Mouse (Mus musculus) small intestine, adult 2 months (tissue): ENCODE data around the gene Itga3. TPM values are rescaled to one million over a fixed set of nuclear protein-coding genes. Genes with fewer than 3 reads are reported as not detected.

Source experiments
- H3K27ac ChIP-seq: fragments of 200-500 bp; 2 replicates; pipeline ENCODE4 v1.5.1; 2012; ENCODE audit warnings: low read depth, low read length, control low read depth, inconsistent platforms; ENCODE audit not compliant: insufficient read depth
- H3K27me3 ChIP-seq: fragments of 200-500 bp; 2 replicates; pipeline ENCODE4 v1.6.1; 2012; ENCODE audit warnings: mild to moderate bottlenecking, moderate library complexity, low read length, inconsistent platforms; ENCODE audit not compliant: control insufficient read depth, insufficient read depth
- H3K36me3 ChIP-seq: fragments of 200-500 bp; 2 replicates; pipeline ENCODE4 v1.6.1; 2012; ENCODE audit warnings: mild to moderate bottlenecking, low read length, control low read depth, inconsistent platforms; ENCODE audit not compliant: control insufficient read depth, insufficient read depth
- H3K4me1 ChIP-seq: fragments of 200-500 bp; 2 replicates; pipeline ENCODE4 v1.6.1; 2012; ENCODE audit warnings: low read length, inconsistent platforms, mixed read lengths; ENCODE audit not compliant: control insufficient read depth, insufficient read depth, insufficient read length
- H3K4me3 ChIP-seq: fragments of 200-500 bp; 2 replicates; pipeline ENCODE4 v1.5.1; 2012; ENCODE audit warnings: low read depth, mild to moderate bottlenecking, control low read depth, inconsistent platforms, low read length, moderate library complexity
- CTCF ChIP-seq: fragments of 200-500 bp; IDR thresholded peaks from 2 replicates; pipeline ENCODE4 v1.5.1; 2012; ENCODE audit warnings: low read depth, mild to moderate bottlenecking, control low read depth, inconsistent platforms, low read length, moderate library complexity, mixed read lengths; ENCODE audit not compliant: insufficient replicate concordance, insufficient read length; ENCODE audit errors: extremely low read depth
- POLR2A ChIP-seq: fragments of 200-500 bp; IDR thresholded peaks from 2 replicates; pipeline ENCODE4 v1.6.1; 2012; ENCODE audit warnings: low read depth, mild to moderate bottlenecking, control low read depth, inconsistent platforms, low read length, moderate library complexity
- WGBS: fragments of 180-500 bp; shearing (Covaris S2); methylation state at CpG from one replicate; pipeline ENCODE4 v1.1.7; 2018; 5-methylcytosine and 5-hydroxymethylcytosine counted together
- polyA plus RNA-seq: library from polyadenylated mRNA; depleted of rRNA; stranded (reverse); fragments of >200 nt; gene quantifications from 2 replicates; pipeline ENCODE4 v1.2.3, GENCODE M21; 2012

Itga3 gene
- polyA plus RNA-seq, 1 experiment = 156 TPM

DNA sequence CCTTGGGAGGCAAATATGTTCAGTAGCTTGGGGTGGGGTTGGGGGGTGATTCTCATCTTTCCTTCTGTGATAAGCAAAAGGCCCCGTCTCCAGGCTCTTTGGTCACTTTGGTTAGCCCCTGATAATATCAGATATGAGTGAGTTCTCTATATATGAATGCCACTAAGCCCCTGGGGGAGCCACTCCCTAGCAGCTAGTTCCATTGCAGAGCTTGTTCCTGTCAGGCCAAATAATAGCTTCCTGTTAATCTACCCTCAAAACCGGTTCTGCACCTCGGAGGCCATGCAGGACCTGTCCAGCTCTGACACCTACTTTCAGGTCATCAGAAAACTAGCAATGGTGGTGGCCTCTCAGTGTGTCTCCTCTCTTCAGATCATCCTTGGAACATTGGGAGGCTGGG, 69.2 kb downstream of the Itga3 start:
- Histone ChIP-seq H3K27ac (no peak overlapping the region), H3K27me3 (peaks cover 17% of the 10 kb centered on the region), H3K36me3 (peaks cover 19% of the 10 kb centered on the region), H3K4me3 (no peak overlapping the region), H3K4me1 (peaks cover 9% of the 10 kb centered on the region; the same call in 1 of the 2 replicates)
- 28% methylated on average over 3 of the region's 3 CpGs for WGBS
- TF ChIP-seq CTCF (no peak), POLR2A (no peak)

DNA sequence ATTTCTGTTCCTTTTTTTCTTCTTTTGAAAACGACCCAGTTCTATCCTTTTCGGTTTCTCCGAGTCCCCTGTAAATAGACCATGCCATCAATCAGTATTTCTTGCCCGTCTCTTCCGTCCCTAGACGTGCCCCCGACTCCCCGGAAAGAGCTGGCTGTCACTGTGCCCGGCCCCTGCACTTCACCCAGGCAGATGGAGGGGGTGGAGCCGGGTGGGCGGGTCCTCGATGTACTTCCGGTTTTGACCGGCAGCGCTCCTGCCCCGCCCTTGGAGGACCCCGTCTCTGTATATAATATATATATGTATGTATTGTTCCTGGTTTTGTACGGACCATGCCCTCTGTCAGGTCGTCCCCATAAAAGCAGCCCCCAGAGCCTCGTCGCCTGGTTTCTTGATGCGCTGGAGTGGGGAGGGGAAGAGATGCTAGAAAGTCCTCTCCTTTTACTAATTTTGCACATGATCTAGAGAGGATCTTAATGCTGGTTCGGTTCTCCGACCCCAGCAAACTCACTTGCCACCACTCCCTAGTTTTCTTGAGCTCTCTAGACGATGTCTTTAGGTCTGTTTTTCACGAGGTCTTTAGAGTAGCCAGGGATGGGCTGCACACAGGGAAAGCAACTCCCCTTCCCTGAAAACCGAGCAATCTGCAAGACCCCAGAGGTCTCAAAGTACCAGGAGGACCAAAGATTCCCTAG, 69.9 kb downstream of the Itga3 start:
- Histone ChIP-seq H3K4me3 (peak overlapping the region; percentile 70), H3K27ac (no peak overlapping the region), H3K27me3 (peaks cover 17% of the 10 kb centered on the region), H3K36me3 (peaks cover 27% of the 10 kb centered on the region), H3K4me1 (peaks cover 9% of the 10 kb centered on the region; the same call in 1 of the 2 replicates)
- 2% methylated on average over 27 of the region's 27 CpGs for WGBS
- TF ChIP-seq POLR2A = no peak
- TF ChIP-seq CTCF = peak; percentile 25; the same call in 1 of the 2 replicates

DNA sequence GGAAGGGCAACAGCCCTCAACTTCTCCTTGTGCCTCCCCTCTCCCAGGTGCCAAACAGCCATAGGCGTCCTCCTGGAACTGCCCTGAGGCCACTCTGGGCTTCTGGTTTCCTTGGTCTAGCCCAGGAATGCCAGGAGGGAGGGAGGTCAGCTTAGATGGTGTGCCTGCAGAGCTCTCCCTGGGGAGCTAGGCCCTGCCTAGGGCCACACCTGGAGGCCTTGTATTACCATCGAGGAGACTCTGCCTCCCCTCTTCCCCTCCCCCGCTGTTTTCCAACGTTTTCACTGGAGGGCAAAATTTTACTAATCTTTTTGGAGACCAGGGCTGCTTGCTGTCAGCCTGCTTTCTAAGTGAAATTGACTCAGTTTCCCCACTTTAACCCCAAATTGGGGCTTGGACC, 70.6 kb downstream of the Itga3 start:
- WGBS = 44% methylated on average over 4 of the region's 4 CpGs
- H3K4me3 ChIP-seq = no peak overlapping the region

DNA sequence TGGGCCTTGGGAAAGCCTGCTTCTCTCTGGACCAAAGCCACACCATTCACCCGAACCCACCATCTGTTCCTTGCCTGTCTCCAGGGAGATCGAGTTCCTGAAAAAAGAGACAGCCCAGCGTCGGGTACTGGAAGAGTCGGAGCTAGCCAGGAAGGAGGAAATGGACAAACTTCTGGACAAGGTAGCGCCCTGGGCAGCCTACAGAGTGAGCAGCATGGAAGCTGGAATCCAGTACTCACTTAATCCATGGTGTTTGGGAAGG, 71.7 kb downstream of the Itga3 start:
- TF ChIP-seq POLR2A (no peak), CTCF (no peak)
- Histone ChIP-seq H3K27ac (no peak overlapping the region), H3K4me3 (no peak overlapping the region), H3K4me1 (peaks cover 19% of the 10 kb centered on the region), H3K27me3 (peaks cover 10% of the 10 kb centered on the region), H3K36me3 (peaks cover 40% of the 10 kb centered on the region)
- WGBS = 78% methylated on average over 6 of the region's 6 CpGs

More for the DNA sequence above, 70.6 kb downstream of the Itga3 start:
- no peak for TF ChIP-seq POLR2A
- peaks cover 17% of the 10 kb centered on the region for H3K27me3 ChIP-seq
- H3K36me3 ChIP-seq = peaks cover 31% of the 10 kb centered on the region
- H3K27ac ChIP-seq = no peak overlapping the region
- H3K4me1 ChIP-seq = peaks cover 10% of the 10 kb centered on the region; the same call in 1 of the 2 replicates

DNA sequence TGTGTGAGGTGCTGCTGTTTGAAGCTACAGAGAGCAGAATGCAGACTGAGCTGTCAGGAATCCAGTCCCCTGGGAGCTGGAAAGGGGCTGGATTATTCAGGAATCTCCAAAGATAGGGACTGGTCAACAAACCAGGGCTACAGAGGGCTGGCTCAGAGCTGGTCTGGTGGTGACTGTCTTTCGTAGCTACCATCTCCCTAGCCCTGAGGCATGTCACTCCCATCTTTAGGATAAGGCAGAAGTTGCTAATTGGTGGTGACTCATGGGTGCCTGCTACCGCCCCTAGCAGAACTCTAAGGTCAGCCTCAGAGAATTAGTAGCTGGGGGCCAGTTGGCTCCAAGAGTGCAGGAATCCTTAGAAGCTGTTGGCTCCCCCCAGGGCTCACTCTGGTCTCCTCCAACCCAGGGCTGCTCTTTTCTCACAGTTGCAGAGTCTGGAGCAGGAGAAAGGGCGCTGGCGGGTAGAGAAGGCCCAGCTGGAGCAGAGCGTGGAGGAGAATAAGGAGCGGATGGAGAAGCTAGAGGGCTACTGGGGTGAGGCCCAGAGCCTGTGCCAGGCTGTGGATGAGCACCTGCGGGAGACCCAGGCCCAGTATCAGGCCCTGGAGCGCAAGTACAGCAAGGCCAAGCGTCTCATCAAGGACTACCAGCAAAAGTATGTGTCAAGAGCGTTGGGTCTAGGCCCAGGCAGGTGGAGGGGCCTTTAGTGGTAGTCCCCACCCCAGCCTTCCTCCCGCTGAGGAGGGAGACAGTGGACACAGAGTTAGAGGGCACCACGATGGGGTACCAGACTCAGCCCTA, 72.3 kb downstream of the Itga3 start:
- WGBS = 86% methylated on average over 12 of the region's 12 CpGs
- TF ChIP-seq POLR2A (no peak), CTCF (no peak)
- Histone ChIP-seq H3K27me3 (peaks cover 5% of the 10 kb centered on the region; the same call in 1 of the 2 replicates), H3K4me3 (no peak overlapping the region), H3K27ac (no peak overlapping the region), H3K36me3 (peaks cover 42% of the 10 kb centered on the region), H3K4me1 (peaks cover 19% of the 10 kb centered on the region)

DNA sequence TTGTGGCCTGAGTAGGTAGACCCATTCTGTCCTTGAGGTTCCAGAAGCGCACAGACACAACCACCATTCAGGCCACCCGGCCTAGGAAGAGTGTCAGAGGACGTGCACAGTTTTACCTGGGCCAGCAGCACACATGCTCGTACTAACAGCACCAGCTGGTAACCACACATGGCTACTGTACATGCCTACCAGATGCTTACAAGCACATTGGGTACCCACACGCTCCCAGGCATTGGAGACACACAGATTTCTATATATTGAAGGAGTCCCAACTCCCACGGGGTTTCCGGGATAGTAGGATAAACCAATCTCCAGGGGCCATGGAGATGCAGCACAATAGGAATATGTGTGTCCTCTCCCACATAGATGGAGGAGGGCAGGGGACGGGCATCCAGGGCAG, 73.9 kb downstream of the Itga3 start:
- Histone ChIP-seq H3K27ac (no peak overlapping the region), H3K4me3 (no peak overlapping the region), H3K4me1 (peaks cover 22% of the 10 kb centered on the region), H3K27me3 (no peaks in the 10 kb centered on the region), H3K36me3 (peaks cover 45% of the 10 kb centered on the region)
- TF ChIP-seq CTCF (no peak), POLR2A (no peak)
- WGBS = 98% methylated on average over 8 of the region's 8 CpGs

DNA sequence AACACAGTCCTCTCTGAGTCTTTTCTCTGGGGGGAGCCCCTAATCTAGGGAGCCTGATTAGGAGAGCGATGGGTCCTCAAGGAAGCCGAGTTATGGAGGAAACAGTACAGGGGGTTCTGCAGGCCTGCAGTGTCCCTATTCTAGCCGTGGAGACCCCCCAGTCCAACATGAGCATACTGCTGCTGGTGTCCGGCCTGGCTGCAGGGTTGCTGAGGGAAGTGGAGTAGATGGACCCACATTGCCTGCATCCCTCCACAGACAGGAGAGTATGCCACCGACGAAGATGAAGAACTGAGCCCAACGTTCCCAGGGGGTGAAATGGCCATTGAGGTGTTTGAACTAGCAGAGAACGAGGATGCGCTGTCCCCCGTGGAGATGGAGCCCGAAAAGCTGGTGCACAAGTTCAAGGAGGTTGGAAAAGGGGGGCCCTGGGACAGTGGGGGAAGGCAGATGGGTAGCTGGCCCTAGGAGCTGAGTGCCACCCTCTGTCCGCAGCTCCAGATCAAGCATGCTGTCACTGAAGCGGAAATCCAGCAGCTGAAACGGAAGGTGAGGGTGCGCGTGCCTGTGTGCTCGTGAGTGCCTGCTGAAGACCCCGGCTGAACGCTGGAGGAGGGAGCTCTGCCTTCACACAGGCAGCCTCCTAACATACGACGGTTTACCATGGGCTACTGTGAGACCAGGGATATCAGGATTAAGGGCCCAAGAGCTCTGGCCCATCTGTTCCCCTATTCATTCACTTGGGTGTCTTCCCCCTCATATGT, 74.8 kb downstream of the Itga3 start:
- Histone ChIP-seq H3K4me1 (peaks cover 24% of the 10 kb centered on the region), H3K36me3 (peaks cover 48% of the 10 kb centered on the region), H3K27me3 (no peaks in the 10 kb centered on the region)

More for the DNA sequence above, 74.8 kb downstream of the Itga3 start:
- no peak for TF ChIP-seq CTCF
- TF ChIP-seq POLR2A = no peak
- Histone ChIP-seq H3K27ac (no peak overlapping the region), H3K4me3 (no peak overlapping the region)
- WGBS = 89% methylated on average over 21 of the region's 21 CpGs
